Mouse (Mus musculus) heart, adult 2 months (tissue): ENCODE results near the gene Zfyve19.

Experiments
- CTCF ChIP-seq: fragments of 200-600 bp; IDR thresholded peaks from 2 replicates; pipeline ENCODE4 v1.8.1; 2022; ENCODE audit warnings: antibody characterized with exemption, mild to moderate bottlenecking, moderate library complexity
- EP300 ChIP-seq: fragments of 200-500 bp; IDR thresholded peaks from 2 replicates; pipeline ENCODE4 v1.6.1; 2011; ENCODE audit warnings: low read depth, low read length, control low read depth; ENCODE audit not compliant: insufficient read depth

DNA sequence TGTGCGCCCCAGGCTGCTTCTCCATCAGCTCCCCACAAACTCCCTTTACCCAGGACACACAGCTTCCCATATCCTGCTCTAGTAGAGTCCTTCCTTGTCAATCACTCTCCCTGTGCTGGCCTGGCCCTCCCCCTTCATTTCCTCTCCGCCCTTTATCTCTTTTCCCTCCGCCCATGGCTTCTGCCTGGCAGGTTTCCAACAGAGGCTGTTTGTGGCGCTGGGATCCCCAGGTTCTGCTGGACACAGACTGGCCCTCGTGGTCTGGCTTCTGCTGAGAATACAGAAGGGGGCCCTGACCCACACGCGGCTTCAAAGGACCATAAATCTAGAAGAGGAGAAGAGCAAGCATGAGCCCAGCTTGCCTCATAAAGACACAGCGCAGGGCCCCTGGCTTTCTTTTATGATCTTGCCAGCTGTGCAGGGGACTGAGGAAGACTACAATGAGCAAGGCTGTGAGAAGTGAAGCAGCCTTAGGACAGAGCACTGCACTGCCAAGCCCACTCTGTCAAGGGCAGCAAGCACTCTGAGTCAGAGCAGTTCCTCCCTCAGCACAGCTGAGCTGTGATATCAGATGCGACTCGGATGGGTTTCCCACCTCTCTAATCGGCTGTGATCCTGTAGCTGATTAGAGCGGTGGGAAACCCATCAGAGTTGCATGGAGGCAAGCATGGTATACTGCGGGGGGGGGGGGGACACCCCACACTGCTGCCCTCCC, 35.4 kb upstream of the Zfyve19 start:
- no peak for TF ChIP-seq CTCF
- TF ChIP-seq EP300: no peak
